Mouse (Mus musculus) intestine, postnatal 0 days (tissue): ENCODE measurements around the gene Megf9. TPM values are rescaled to one million over a fixed set of nuclear protein-coding genes. Genes with fewer than 3 reads are reported as not detected.
A peak's percentile ranks its signal among the peaks of the same experiment; 100 is the strongest.

Source experiments
- ATAC-seq: fragments of 200-750 bp; cut with Nextera tagmentation; 2 replicates; pipeline ENCODE4 v1.8.0; 2017; ENCODE audit warnings: mild to moderate bottlenecking, moderate TSS enrichment, moderate library complexity
- H3K27ac ChIP-seq: fragments of 300-500 bp; sonication (generic); 2 replicates; pipeline ENCODE4 v1.5.1; 2014; ENCODE audit warnings: mild to moderate bottlenecking, low read depth, low read length, moderate library complexity
- H3K27me3 ChIP-seq: fragments of 300-500 bp; sonication (generic); replicated peaks from 2 replicates; pipeline ENCODE4 v1.6.1; 2014; ENCODE audit warnings: low read length, mixed read lengths; ENCODE audit not compliant: control insufficient read depth, insufficient read depth
- H3K36me3 ChIP-seq: fragments of 300-500 bp; sonication (generic); 2 replicates; pipeline ENCODE4 v1.6.1; 2014; ENCODE audit warnings: mild to moderate bottlenecking, moderate library complexity; ENCODE audit not compliant: control insufficient read depth, insufficient read depth
- H3K4me1 ChIP-seq: fragments of 300-500 bp; sonication (generic); replicated peaks from 2 replicates; pipeline ENCODE4 v1.6.1; 2014; ENCODE audit warnings: antibody characterized with exemption, low read length, mixed read lengths; ENCODE audit not compliant: control insufficient read depth, insufficient read depth
- H3K4me2 ChIP-seq: fragments of 300-500 bp; sonication (generic); replicated peaks from 2 replicates; pipeline ENCODE4 v1.6.1; 2014; ENCODE audit warnings: low read depth, mild to moderate bottlenecking, moderate library complexity
- H3K4me3 ChIP-seq: fragments of 300-500 bp; sonication (generic); 2 replicates; pipeline ENCODE4 v1.5.1; 2014; ENCODE audit warnings: low read depth, low read length
- H3K9ac ChIP-seq: fragments of 300-500 bp; sonication (generic); 2 replicates; pipeline ENCODE4 v1.6.1; 2014; ENCODE audit warnings: mild to moderate bottlenecking, low read depth, low read length
- H3K9me3 ChIP-seq: fragments of 300-500 bp; sonication (generic); 2 replicates; pipeline ENCODE4 v1.6.1; 2016; ENCODE audit warnings: mixed run types; ENCODE audit not compliant: control insufficient read depth
- CTCF ChIP-seq: sonication (generic); IDR thresholded peaks from 2 replicates; pipeline ENCODE4 v1.5.1; 2016; ENCODE audit warnings: low read depth, mild to moderate bottlenecking, control low read depth, antibody characterized with exemption, moderate library complexity
- WGBS: fragments of 180-500 bp; shearing (Covaris S2); extraction: QIAGEN DNeasy Blood & Tissue Kit; methylation state at CpG from one replicate; pipeline ENCODE4 v1.1.7; 2014; 5-methylcytosine and 5-hydroxymethylcytosine counted together
- polyA plus RNA-seq: library from polyadenylated mRNA; unstranded; fragments of >200 nt; fragmentation: Nextera tagmentation; extraction: Ambion mirVana; gene quantifications from 2 replicates; pipeline ENCODE4 v1.2.1, GENCODE M21; 2015

Gene Megf9
- polyA plus RNA-seq, 1 experiment from 2014 or later: 3.3 TPM

DNA sequence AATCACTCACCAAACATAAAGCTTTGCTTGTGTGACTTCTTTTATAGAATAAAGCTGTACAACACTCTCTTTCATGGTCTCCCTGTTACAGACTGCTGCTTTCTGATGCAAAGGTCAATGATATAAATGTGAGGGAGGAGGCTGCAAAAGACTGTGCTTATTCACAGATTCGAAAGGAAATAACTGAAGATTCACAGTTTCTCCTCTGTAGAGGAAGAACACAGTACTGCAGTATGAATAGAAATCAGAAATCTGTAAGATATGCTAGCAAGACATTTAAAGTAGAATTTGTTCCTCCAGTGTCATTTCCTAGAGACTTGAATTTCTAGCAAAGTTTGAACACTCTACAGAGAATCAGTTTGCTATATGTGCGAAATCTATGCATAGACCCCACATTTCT lies 71.5 kb downstream of the Megf9 start:
- Histone ChIP-seq H3K4me1 (no peaks in the 10 kb centered on the region), H3K4me2 (no peak overlapping the region), H3K4me3 (no peak overlapping the region), H3K27me3 (no peaks in the 10 kb centered on the region), H3K27ac (no peak overlapping the region), H3K9ac (no peak overlapping the region), H3K36me3 (no peaks in the 10 kb centered on the region), H3K9me3 (no peaks in the 10 kb centered on the region)
- no peak for ATAC-seq
- 88% methylated on average over 2 of the region's 2 CpGs for WGBS
- TF ChIP-seq CTCF: no peak

DNA sequence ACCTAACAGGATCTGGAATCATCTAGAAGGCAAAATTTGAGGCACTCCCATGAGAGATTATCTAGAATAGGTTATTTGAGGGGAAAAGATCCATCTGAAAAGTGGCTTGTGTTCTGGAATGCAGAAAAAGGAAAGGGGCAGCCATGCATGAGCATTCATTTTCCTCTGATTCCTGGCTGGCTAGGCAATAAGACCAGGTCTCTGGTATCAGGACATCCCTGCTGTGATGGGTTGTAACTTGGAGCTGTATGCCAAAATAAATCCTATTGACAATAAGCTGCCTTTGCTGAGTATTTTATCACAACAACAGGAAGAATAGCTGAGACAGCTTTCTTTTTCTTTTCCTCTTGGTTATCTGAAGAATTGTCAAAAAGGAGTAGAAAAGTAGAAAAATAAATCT lies 73.4 kb downstream of the Megf9 start:
- ATAC-seq: no peak
- no peak overlapping the region for H3K27ac ChIP-seq
- no peak for TF ChIP-seq CTCF
- no peak overlapping the region for H3K4me2 ChIP-seq
- no peak overlapping the region for H3K4me3 ChIP-seq
- no peaks in the 10 kb centered on the region for H3K9me3 ChIP-seq
- H3K36me3 ChIP-seq: no peaks in the 10 kb centered on the region
- H3K27me3 ChIP-seq: no peaks in the 10 kb centered on the region
- no peak overlapping the region for H3K9ac ChIP-seq
- H3K4me1 ChIP-seq: no peaks in the 10 kb centered on the region

DNA sequence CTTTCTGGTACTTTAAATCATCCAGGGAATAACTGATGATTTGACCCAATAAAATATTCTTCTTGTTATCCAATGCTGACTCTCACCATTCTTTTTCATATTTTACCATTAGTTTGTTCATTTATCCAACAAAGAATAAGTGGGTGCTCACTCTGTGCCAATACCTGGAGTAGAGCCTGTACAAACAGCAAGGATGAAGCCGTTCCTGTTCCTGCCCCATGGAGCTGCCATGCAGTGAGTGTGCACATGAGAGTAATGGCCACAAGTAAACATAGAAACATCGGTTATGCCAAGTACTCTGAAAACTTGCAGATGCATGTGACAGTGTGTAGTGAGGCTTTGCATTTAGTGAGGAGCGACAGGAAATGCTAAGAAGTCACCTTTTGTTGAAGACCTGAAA lies 82.6 kb downstream of the Megf9 start:
- H3K9ac ChIP-seq: no peak overlapping the region
- H3K4me2 ChIP-seq: no peak overlapping the region
- ATAC-seq: no peak
- no peak overlapping the region for H3K27ac ChIP-seq
- no peak for TF ChIP-seq CTCF
- H3K9me3 ChIP-seq: no peaks in the 10 kb centered on the region
- no peak overlapping the region for H3K4me3 ChIP-seq
- no peaks in the 10 kb centered on the region for H3K4me1 ChIP-seq
- H3K36me3 ChIP-seq: no peaks in the 10 kb centered on the region
- WGBS: 80% methylated on average over 3 of the region's 3 CpGs
- H3K27me3 ChIP-seq: no peaks in the 10 kb centered on the region

DNA sequence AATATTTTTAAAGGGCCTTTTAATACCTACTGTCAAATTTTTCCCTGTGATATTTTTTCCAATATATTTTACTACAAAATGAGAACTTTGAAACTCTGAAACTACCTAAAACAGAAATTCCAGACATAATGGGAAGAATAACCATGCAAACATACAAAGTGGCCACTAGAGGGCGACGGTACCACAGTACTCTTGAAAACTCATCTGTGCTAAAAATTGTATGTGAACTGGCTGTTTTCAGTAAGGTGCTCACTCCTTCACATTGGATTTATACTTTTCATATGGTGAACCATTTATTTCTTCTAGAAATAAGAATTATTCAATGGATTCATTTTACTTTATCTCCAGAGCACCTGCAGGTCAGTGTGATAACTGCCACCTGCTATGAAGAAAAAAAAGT lies 83.0 kb downstream of the Megf9 start:
- H3K9me3 ChIP-seq: no peaks in the 10 kb centered on the region
- no peak overlapping the region for H3K9ac ChIP-seq
- no peak overlapping the region for H3K4me3 ChIP-seq
- 0% methylated on average over 2 of the region's 2 CpGs for WGBS
- no peaks in the 10 kb centered on the region for H3K36me3 ChIP-seq
- peak; percentile 89 for TF ChIP-seq CTCF
- no peak for ATAC-seq
- no peaks in the 10 kb centered on the region for H3K27me3 ChIP-seq
- H3K27ac ChIP-seq: no peak overlapping the region
- no peak overlapping the region for H3K4me2 ChIP-seq
- no peaks in the 10 kb centered on the region for H3K4me1 ChIP-seq

DNA sequence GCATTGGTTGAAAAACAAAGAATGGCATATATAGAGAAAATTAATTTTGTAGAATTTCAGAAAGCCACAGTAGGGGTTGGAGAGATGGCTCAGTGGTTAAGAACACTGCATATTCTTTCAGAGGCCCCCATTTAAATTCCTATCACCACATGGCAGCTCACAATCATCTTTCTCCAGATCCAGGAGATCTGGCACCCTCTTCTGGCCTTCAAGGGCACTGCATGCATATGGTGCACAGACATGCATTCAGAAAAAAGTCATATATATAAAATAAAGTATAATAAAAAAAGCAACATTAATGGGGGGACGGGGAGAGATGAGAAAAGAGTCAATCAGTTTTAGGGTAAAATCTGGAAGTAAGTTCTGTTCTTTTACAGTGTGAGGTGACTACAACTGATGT lies 85.1 kb downstream of the Megf9 start:
- Histone ChIP-seq H3K4me1 (no peaks in the 10 kb centered on the region), H3K36me3 (no peaks in the 10 kb centered on the region), H3K27ac (no peak overlapping the region), H3K9ac (no peak overlapping the region), H3K4me3 (no peak overlapping the region), H3K4me2 (no peak overlapping the region), H3K27me3 (no peaks in the 10 kb centered on the region), H3K9me3 (no peaks in the 10 kb centered on the region)
- 90% methylated on average over 1 of the region's 1 CpGs for WGBS
- TF ChIP-seq CTCF: peak; percentile 48
- no peak for ATAC-seq

DNA sequence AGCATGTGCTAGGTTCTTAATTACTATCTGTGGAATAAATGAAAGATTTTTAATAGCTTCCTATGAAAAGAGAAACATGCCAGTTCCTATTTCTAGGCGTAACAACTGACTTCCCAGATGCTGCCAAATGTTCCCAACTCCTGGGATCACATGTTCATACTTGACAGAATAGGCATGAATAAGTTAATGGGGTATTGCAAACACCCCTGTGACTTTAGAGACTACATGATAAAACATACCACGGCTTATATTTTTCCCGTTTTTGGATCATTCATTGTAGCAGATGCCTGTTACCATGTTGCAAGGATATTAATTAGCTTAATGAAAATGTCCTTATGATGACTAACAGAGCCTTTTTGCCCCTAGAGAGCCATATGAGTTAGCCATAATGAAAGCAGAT lies 88.0 kb downstream of the Megf9 start:
- no peak for TF ChIP-seq CTCF

DNA sequence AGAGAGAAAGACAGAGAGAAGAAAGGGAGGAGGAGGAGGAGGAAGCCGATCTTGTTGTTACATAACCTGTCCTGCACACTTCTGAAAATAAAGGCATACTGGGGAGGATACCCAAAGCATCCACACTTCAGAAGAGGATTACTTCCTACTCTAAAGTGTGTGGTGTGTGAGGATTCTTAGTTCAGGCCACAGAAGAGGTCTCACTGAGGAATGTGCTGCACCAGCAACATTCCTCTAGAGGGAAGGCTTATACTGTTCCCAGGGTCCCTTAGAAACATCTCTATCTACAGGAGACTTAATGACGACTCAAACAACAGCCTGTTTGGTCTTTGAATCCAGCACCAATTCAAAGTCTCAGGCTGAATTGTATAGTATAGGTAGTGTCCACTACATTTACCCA lies 114.6 kb downstream of the Megf9 start:
- Histone ChIP-seq H3K9ac (no peak overlapping the region), H3K9me3 (no peaks in the 10 kb centered on the region), H3K27ac (no peak overlapping the region), H3K36me3 (no peaks in the 10 kb centered on the region), H3K4me2 (no peak overlapping the region), H3K4me1 (no peaks in the 10 kb centered on the region), H3K4me3 (no peak overlapping the region), H3K27me3 (no peaks in the 10 kb centered on the region)
- ATAC-seq: no peak
- no peak for TF ChIP-seq CTCF
- 69% methylated on average over 2 of the region's 2 CpGs for WGBS

More for the DNA sequence above, 88.0 kb downstream of the Megf9 start:
- no peaks in the 10 kb centered on the region for H3K9me3 ChIP-seq
- no peaks in the 10 kb centered on the region for H3K4me1 ChIP-seq
- H3K4me2 ChIP-seq: no peak overlapping the region
- no peak overlapping the region for H3K9ac ChIP-seq
- no peaks in the 10 kb centered on the region for H3K27me3 ChIP-seq
- H3K4me3 ChIP-seq: no peak overlapping the region
- H3K36me3 ChIP-seq: no peaks in the 10 kb centered on the region
- no peak overlapping the region for H3K27ac ChIP-seq
- no peak for ATAC-seq
- 91% methylated on average over 3 of the region's 3 CpGs for WGBS
